16 mouse cellular contexts compared by ENCODE assay signal in genomic region chr14:31964076-31964475, GRCm38 (mm10).
DNase-seq lines count a peak whose midpoint lies in the region; ATAC-seq and TF ChIP-seq lines count a peak whose summit lies in the region.
"Had no signal": no experiment of that assay in that cellular context is flagged by ENCODE, and none has a peak within 500 bp of the region (broad histone marks: within the 10 kb centered on the region; RNA-seq: fewer than 3 reads in every experiment).

No protein-coding gene starts in this region.

- no peaks in the 10 kb centered on the region for H3K27me3 ChIP-seq in forebrain, embryonic 10.5 days (ENCODE audit: poor library complexity, severe bottlenecking)
- H3K27me3 ChIP-seq in forebrain, embryonic 11.5 days (ENCODE audit: control insufficient read depth, insufficient read depth, low read length) = no peaks in the 10 kb centered on the region
- no peaks in the 10 kb centered on the region for H3K27me3 ChIP-seq in kidney, adult 2 months (replicated peaks; ENCODE audit: control insufficient read depth, insufficient read depth, low read length)
- H3K27me3 ChIP-seq in kidney, embryonic 15.5 days = no peaks in the 10 kb centered on the region
- no peaks in the 10 kb centered on the region for H3K27me3 ChIP-seq in intestine, embryonic 16.5 days (replicated peaks; ENCODE audit: control insufficient read depth, insufficient read depth, low read length)
- H3K27me3 ChIP-seq: hindbrain, embryonic 15.5 days; liver, embryonic 12.5 days; neural tube, embryonic 15.5 days; Patski had no signal

- TF ChIP-seq CTCF in kidney, adult 2 months (conservative IDR thresholded peaks at IDR 0.05; ENCODE audit: insufficient read depth, insufficient read length, low read depth, low read length) = no peak

- DNase-seq in forebrain, embryonic 10.5 days (ENCODE audit: extremely low spot score, low spot score) = no peak
- DNase-seq in forebrain, embryonic 11.5 days (ENCODE audit: low spot score) = no peak
- no peak for DNase-seq in kidney, adult 2 months
- no peak for DNase-seq in ovary, adult 18-20 months (ENCODE audit: low spot score)
- DNase-seq in thymus, postnatal 25 days = no peak
- DNase-seq: cerebellum, adult 11-12 months; layer of hippocampus, adult 9-11 months; thymus, adult 18-20 months had no signal

- H3K9me3 ChIP-seq in forebrain, embryonic 10.5 days = no peaks in the 10 kb centered on the region
- H3K9me3 ChIP-seq in forebrain, embryonic 11.5 days (ENCODE audit: control insufficient read depth, low read length) = no peaks in the 10 kb centered on the region
- H3K9me3 ChIP-seq in kidney, embryonic 15.5 days (replicated peaks) = no peaks in the 10 kb centered on the region
- H3K9me3 ChIP-seq in intestine, embryonic 16.5 days (ENCODE audit: control insufficient read depth, low read length) = no peaks in the 10 kb centered on the region
- H3K9me3 ChIP-seq: hindbrain, embryonic 15.5 days; liver, embryonic 12.5 days; neural tube, embryonic 15.5 days had no signal

- peak overlapping the region; percentile 44 for H3K27ac ChIP-seq in forebrain, embryonic 10.5 days
- H3K27ac ChIP-seq in forebrain, embryonic 11.5 days (ENCODE audit: low read depth, low read length) = no peak overlapping the region
- H3K27ac ChIP-seq in kidney, adult 2 months (ENCODE audit: insufficient read depth, low read depth, low read length) = peak overlapping the region; percentile 43; the same call in 1 of the 2 replicates
- H3K27ac ChIP-seq in kidney, embryonic 15.5 days = no peak overlapping the region
- H3K27ac ChIP-seq in brown adipose tissue, adult 24 weeks (replicated peaks; ENCODE audit: low read depth, low read length) = peak overlapping the region; percentile 94
- peak overlapping the region; percentile 11 for H3K27ac ChIP-seq in intestine, embryonic 16.5 days (ENCODE audit: low read length)
- H3K27ac ChIP-seq: hindbrain, embryonic 15.5 days; liver, embryonic 12.5 days; neural tube, embryonic 15.5 days had no signal

- no peak overlapping the region for H3K4me2 ChIP-seq in forebrain, embryonic 11.5 days (ENCODE audit: low read depth, low read length, severe bottlenecking)
- H3K4me2 ChIP-seq in kidney, embryonic 15.5 days = no peak overlapping the region
- H3K4me2 ChIP-seq in intestine, embryonic 16.5 days (ENCODE audit: low read depth, low read length) = no peak overlapping the region
- H3K4me2 ChIP-seq: hindbrain, embryonic 15.5 days; liver, embryonic 12.5 days; neural tube, embryonic 15.5 days had no signal

- ATAC-seq in forebrain, embryonic 11.5 days (replicated peaks; ENCODE audit: low FRiP score) = no peak
- ATAC-seq in kidney, embryonic 15.5 days (replicated peaks; ENCODE audit: low FRiP score) = no peak
- no peak for ATAC-seq in intestine, embryonic 16.5 days
- ATAC-seq: forebrain, embryonic 16.5 days; liver, embryonic 12.5 days had no signal

- H3K36me3 ChIP-seq in forebrain, embryonic 10.5 days (replicated peaks) = no peaks in the 10 kb centered on the region
- no peaks in the 10 kb centered on the region for H3K36me3 ChIP-seq in forebrain, embryonic 11.5 days (ENCODE audit: control insufficient read depth, insufficient read depth, low read length)
- no peaks in the 10 kb centered on the region for H3K36me3 ChIP-seq in kidney, adult 2 months (ENCODE audit: control insufficient read depth, insufficient read depth, low read length)
- no peaks in the 10 kb centered on the region for H3K36me3 ChIP-seq in kidney, embryonic 15.5 days
- no peaks in the 10 kb centered on the region for H3K36me3 ChIP-seq in intestine, embryonic 16.5 days (ENCODE audit: control insufficient read depth, insufficient read depth, low read length)
- H3K36me3 ChIP-seq: hindbrain, embryonic 15.5 days; liver, embryonic 12.5 days; neural tube, embryonic 15.5 days had no signal

- H3K4me3 ChIP-seq in forebrain, embryonic 10.5 days = no peak overlapping the region
- no peak overlapping the region for H3K4me3 ChIP-seq in forebrain, embryonic 11.5 days (ENCODE audit: low read depth, low read length)
- no peak overlapping the region for H3K4me3 ChIP-seq in kidney, adult 2 months (ENCODE audit: insufficient read depth, low read depth, low read length)
- H3K4me3 ChIP-seq in kidney, embryonic 15.5 days (replicated peaks) = no peak overlapping the region
- H3K4me3 ChIP-seq in brown adipose tissue, adult 24 weeks (ENCODE audit: insufficient read depth, low read depth, low read length) = no peak overlapping the region
- no peak overlapping the region for H3K4me3 ChIP-seq in intestine, embryonic 16.5 days (ENCODE audit: low read length)
- H3K4me3 ChIP-seq: hindbrain, embryonic 15.5 days; liver, embryonic 12.5 days; neural tube, embryonic 15.5 days had no signal

- no peak for TF ChIP-seq POLR2A in kidney, adult 2 months (IDR thresholded peaks at IDR 0.05; ENCODE audit: low read depth, low read length)

- peaks cover 15% of the 10 kb centered on the region for H3K4me1 ChIP-seq in forebrain, embryonic 10.5 days
- H3K4me1 ChIP-seq in forebrain, embryonic 11.5 days (replicated peaks; ENCODE audit: control insufficient read depth, insufficient read depth, low read length) = no peaks in the 10 kb centered on the region
- peaks cover 8% of the 10 kb centered on the region; the same call in 1 of the 2 replicates for H3K4me1 ChIP-seq in kidney, adult 2 months (ENCODE audit: control insufficient read depth, insufficient read depth, low read length)
- peaks cover 6% of the 10 kb centered on the region; the same call in 1 of the 2 replicates for H3K4me1 ChIP-seq in kidney, embryonic 15.5 days
- H3K4me1 ChIP-seq in brown adipose tissue, adult 24 weeks (ENCODE audit: control insufficient read depth, insufficient read depth, insufficient read length, low read length) = peaks cover 21% of the 10 kb centered on the region
- H3K4me1 ChIP-seq in intestine, embryonic 16.5 days (ENCODE audit: control insufficient read depth, insufficient read depth, low read length) = peaks cover 11% of the 10 kb centered on the region; the same call in 1 of the 2 replicates
- H3K4me1 ChIP-seq: hindbrain, embryonic 15.5 days; neural tube, embryonic 15.5 days had no signal

- H3K9ac ChIP-seq in forebrain, embryonic 11.5 days (ENCODE audit: low read length) = no peak overlapping the region
- no peak overlapping the region for H3K9ac ChIP-seq in kidney, embryonic 15.5 days
- H3K9ac ChIP-seq in intestine, embryonic 16.5 days (ENCODE audit: low read depth, low read length) = no peak overlapping the region
- H3K9ac ChIP-seq: hindbrain, embryonic 15.5 days; liver, embryonic 12.5 days; neural tube, embryonic 15.5 days had no signal

- WGBS in forebrain, embryonic 10.5 days = 66% methylated on average over 2 of the region's 2 CpGs
- 61% methylated on average over 2 of the region's 2 CpGs for WGBS in forebrain, embryonic 11.5 days
- 67% methylated on average over 2 of the region's 2 CpGs for WGBS in kidney, adult 2 months
- WGBS in kidney, embryonic 15.5 days = 54% methylated on average over 2 of the region's 2 CpGs
- WGBS in intestine, embryonic 16.5 days = 37% methylated on average over 2 of the region's 2 CpGs

Comparison
In these comparisons a context has a peak if more than half of its experiments do, and no peak if none do; other contexts are left out.
1. H3K27ac ChIP-seq: peak in forebrain, embryonic 10.5 days (single experiment), kidney, adult 2 months (single experiment), brown adipose tissue, adult 24 weeks (single experiment) and intestine, embryonic 16.5 days (single experiment); none in forebrain, embryonic 11.5 days (single experiment) and kidney, embryonic 15.5 days (single experiment).